Mouse (Mus musculus) heart, postnatal 0 days (tissue): ENCODE measurements around the gene Prox2. TPM values are rescaled to one million over a fixed set of nuclear protein-coding genes. Genes with fewer than 3 reads are reported as not detected.

Source experiments
- ATAC-seq: fragments of 200-750 bp; cut with Nextera tagmentation; 2 replicates; pipeline ENCODE4 v1.8.0; 2017; ENCODE audit warnings: low read depth, moderate number of reproducible peaks, moderate library complexity; ENCODE audit not compliant: insufficient read depth
- DNase-seq: peaks from one replicate; pipeline ENCODE4 v3.0.0-alpha.2; 2016; ENCODE audit warnings: low spot score
- H3K27ac ChIP-seq: fragments of 300-500 bp; sonication (generic); 2 replicates; pipeline ENCODE4 v1.5.1; 2014; ENCODE audit warnings: low read depth, mild to moderate bottlenecking
- H3K27me3 ChIP-seq: fragments of 300-500 bp; sonication (generic); 2 replicates; pipeline ENCODE4 v1.6.1; 2014; ENCODE audit warnings: low read length, mixed read lengths; ENCODE audit not compliant: control insufficient read depth, insufficient read depth
- H3K36me3 ChIP-seq: fragments of 300-500 bp; sonication (generic); replicated peaks from 2 replicates; pipeline ENCODE4 v1.6.1; 2014; ENCODE audit warnings: low read length, mixed read lengths; ENCODE audit not compliant: control insufficient read depth, insufficient read depth
- H3K4me1 ChIP-seq: fragments of 300-500 bp; sonication (generic); 2 replicates; pipeline ENCODE4 v1.6.1; 2014; ENCODE audit warnings: antibody characterized with exemption; ENCODE audit not compliant: control insufficient read depth, insufficient read depth
- H3K4me2 ChIP-seq: fragments of 300-500 bp; sonication (generic); 2 replicates; pipeline ENCODE4 v1.6.1; 2014; ENCODE audit warnings: low read depth, mild to moderate bottlenecking, low read length, moderate library complexity
- H3K4me3 ChIP-seq: fragments of 300-500 bp; sonication (generic); 2 replicates; pipeline ENCODE4 v1.5.1; 2014; ENCODE audit warnings: low read depth, low read length
- H3K9ac ChIP-seq: fragments of 300-500 bp; sonication (generic); replicated peaks from 2 replicates; pipeline ENCODE4 v1.6.1; 2014; ENCODE audit warnings: low read depth, low read length, mixed read lengths
- H3K9me3 ChIP-seq: fragments of 300-500 bp; sonication (generic); replicated peaks from 2 replicates; pipeline ENCODE4 v1.6.1; 2016; ENCODE audit warnings: low read length; ENCODE audit not compliant: control insufficient read depth
- CTCF ChIP-seq: IDR thresholded peaks from 2 replicates; pipeline ENCODE4 v1.5.1; 2016; ENCODE audit warnings: antibody characterized with exemption, control low read depth, low read depth
- EP300 ChIP-seq: IDR thresholded peaks from 2 replicates; pipeline ENCODE4 v1.6.1; 2016; ENCODE audit warnings: antibody characterized with exemption, low read depth
- WGBS: fragments of 180-500 bp; shearing (Covaris S2); extraction: QIAGEN DNeasy Blood & Tissue Kit; methylation state at CpG from one replicate; pipeline ENCODE4 v1.1.7; 2014; 5-methylcytosine and 5-hydroxymethylcytosine counted together
- polyA plus RNA-seq: library from polyadenylated mRNA; unstranded; fragments of >200 nt; fragmentation: Nextera tagmentation; extraction: Ambion mirVana; gene quantifications from 2 replicates; pipeline ENCODE4 v1.2.1, GENCODE M21; 2015
- total RNA-seq: library from RNA; depleted of rRNA; stranded (reverse); fragments of >200 nt; gene quantifications from 2 replicates; pipeline ENCODE4 v1.2.3, GENCODE M21; 2014; ENCODE audit warnings: low replicate concordance

Gene Prox2
- total and polyA plus RNA-seq, 2 experiments from 2014 or later = 0.08 to 1.8 TPM

DNA sequence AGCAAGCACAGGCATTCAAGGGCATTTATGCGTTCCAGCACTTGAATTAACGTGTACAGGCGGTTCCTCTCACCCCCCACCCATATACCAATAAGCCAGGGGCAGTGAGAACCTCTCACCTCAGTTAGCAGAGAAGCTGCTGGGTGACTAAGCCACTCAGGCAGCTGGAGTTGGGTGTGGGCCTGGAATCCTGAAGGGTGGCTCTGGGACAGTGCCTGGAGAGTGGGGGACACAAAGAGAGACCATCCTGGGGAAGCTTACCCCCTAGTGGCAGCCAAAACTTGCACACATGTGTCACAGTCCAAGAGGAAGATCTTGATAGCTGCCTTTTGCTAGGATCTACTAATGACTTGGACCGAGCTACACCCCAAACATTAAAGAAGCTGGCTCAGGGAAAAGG, 26.1 kb upstream of the Prox2 start:
- H3K27ac ChIP-seq = no peak overlapping the region
- ATAC-seq = no peak
- 65% methylated on average over 4 of the region's 4 CpGs for WGBS

DNA sequence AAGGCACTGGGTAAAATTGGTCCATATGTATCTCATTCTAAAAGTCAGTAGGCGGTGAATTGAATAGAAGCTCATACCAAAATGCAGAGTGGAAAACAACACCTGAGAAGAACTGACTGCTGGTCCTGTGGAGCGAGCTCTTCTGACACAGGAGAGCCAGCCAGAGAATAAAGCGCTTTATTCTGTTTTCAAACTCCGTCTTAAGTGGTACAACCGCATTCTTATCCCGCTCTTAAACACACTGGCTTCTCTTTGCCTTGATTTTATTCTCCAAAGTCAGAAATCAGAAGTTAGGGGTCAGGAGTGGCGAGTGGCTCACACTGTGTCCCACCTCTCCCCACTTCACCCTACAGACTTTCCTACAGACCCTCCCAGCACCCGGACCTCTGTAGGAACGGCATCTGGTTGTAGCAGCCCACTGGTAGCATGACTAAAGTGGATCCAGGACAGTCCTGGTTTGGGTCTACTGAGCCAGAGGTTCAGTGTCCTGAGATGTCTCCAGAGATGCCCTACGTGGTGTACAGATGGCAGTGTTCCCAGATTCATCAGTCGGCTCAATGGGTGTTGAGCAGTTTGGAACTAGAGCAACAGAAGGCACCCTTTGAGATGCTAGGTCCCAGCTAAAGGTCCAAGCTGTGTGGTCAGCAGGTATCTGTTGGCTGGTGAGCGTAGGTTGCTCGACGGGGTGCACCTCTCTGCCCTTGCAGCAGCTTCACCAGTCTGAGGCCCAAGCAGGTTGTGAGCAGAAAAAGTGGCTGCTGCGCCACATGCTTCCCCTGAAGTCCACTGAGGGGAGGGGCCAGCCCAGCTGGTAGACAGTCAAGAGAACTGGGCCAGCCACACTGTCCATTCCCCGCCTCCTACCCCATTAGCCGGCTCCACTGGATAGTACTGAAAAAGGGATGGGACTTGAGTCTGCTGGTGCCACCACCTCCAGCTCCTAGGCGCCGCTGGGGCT, 25.2 kb upstream of the Prox2 start:
- 63% methylated on average over 19 of the region's 19 CpGs for WGBS

More for the DNA sequence above, 26.1 kb upstream of the Prox2 start:
- Histone ChIP-seq H3K4me1 (peaks cover 5% of the 10 kb centered on the region; the same call in 1 of the 2 replicates), H3K4me3 (no peak overlapping the region), H3K27me3 (no peaks in the 10 kb centered on the region), H3K9ac (no peak overlapping the region), H3K9me3 (no peaks in the 10 kb centered on the region), H3K4me2 (no peak overlapping the region), H3K36me3 (peaks cover 38% of the 10 kb centered on the region)
- no peak for DNase-seq
- TF ChIP-seq EP300 (no peak), CTCF (no peak)

DNA sequence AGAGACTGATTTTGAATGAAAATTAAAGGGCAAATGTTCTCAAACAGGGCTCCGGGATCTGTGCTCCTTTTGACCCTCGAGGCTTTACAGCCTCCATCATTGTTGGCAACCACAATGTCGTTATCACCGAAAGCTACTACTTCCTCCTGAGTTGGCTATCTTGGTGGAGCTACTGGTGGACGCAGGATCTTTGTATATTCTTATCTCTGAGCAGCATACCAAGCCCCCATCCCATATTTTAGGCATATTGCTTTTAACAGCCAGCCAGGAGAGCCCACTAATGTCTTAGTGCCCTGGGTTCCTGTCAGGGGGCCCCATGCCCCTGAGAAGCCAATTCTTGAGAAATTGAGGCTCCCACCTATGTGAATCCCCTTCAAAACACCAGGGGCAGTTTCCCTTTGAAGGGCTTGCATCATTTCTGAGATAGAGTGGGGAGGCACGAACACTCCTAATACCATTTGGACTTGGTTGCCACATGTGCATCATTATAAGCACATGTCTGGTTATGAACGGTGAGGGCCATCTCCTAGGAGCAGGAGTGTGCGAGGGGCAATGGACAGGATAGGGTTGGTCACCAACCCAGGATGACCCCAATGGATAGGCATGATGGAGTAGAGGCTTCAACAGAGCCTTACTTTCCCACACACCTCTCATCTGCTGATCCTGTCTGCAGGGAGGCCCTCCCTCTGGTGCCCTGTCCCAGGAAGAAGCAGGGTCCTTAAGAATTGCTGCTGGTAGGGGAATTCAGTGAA, 23.7 kb upstream of the Prox2 start:
- H3K4me3 ChIP-seq = no peak overlapping the region
- no peaks in the 10 kb centered on the region for H3K27me3 ChIP-seq
- no peak overlapping the region for H3K27ac ChIP-seq
- no peak overlapping the region for H3K4me2 ChIP-seq
- DNase-seq = no peak
- TF ChIP-seq EP300 = no peak
- H3K9ac ChIP-seq = no peak overlapping the region
- no peak for ATAC-seq
- H3K36me3 ChIP-seq = peaks cover 61% of the 10 kb centered on the region
- WGBS = 73% methylated on average over 8 of the region's 8 CpGs
- no peaks in the 10 kb centered on the region for H3K9me3 ChIP-seq
- H3K4me1 ChIP-seq = peaks cover 5% of the 10 kb centered on the region; the same call in 1 of the 2 replicates

More for the DNA sequence above, 25.2 kb upstream of the Prox2 start:
- Histone ChIP-seq H3K4me3 (no peak overlapping the region), H3K4me2 (no peak overlapping the region), H3K4me1 (peaks cover 5% of the 10 kb centered on the region; the same call in 1 of the 2 replicates), H3K9me3 (no peaks in the 10 kb centered on the region), H3K27ac (no peak overlapping the region), H3K27me3 (no peaks in the 10 kb centered on the region), H3K36me3 (peaks cover 45% of the 10 kb centered on the region), H3K9ac (no peak overlapping the region)
- ATAC-seq = peak; percentile 34; the same call in 1 of the 2 replicates
- TF ChIP-seq EP300 = no peak
- TF ChIP-seq CTCF = no peak
- peak; percentile 19 for DNase-seq

- WGBS = 85% methylated on average over 6 of the region's 6 CpGs
These were observed 20.8 kb upstream of the Prox2 start for GRCm38 (mm10) chr12:85131361-85131760.

GRCm38 (mm10) chr12:85129426-85129978, 18.9 kb upstream of the Prox2 start:
- H3K4me1 ChIP-seq = no peaks in the 10 kb centered on the region
- H3K27ac ChIP-seq = no peak overlapping the region
- peaks cover 89% of the 10 kb centered on the region for H3K36me3 ChIP-seq
- no peaks in the 10 kb centered on the region for H3K27me3 ChIP-seq
- WGBS = 62% methylated on average over 9 of the region's 9 CpGs
- no peak overlapping the region for H3K4me2 ChIP-seq
- no peak overlapping the region for H3K9ac ChIP-seq
- ATAC-seq (peak; percentile 44), DNase-seq (peak; percentile 12)
- H3K4me3 ChIP-seq = no peak overlapping the region
- H3K9me3 ChIP-seq = no peaks in the 10 kb centered on the region
- no peak for TF ChIP-seq CTCF
- TF ChIP-seq EP300 = no peak

More at GRCm38 (mm10) chr12:85131361-85131760, 20.8 kb upstream of the Prox2 start:
- Histone ChIP-seq H3K27me3 (no peaks in the 10 kb centered on the region), H3K36me3 (peaks cover 86% of the 10 kb centered on the region), H3K4me1 (peaks cover 5% of the 10 kb centered on the region; the same call in 1 of the 2 replicates), H3K27ac (no peak overlapping the region), H3K4me3 (no peak overlapping the region), H3K4me2 (no peak overlapping the region), H3K9ac (no peak overlapping the region), H3K9me3 (no peaks in the 10 kb centered on the region)
- TF ChIP-seq EP300 (no peak), CTCF (no peak)
- DNase-seq = no peak
- ATAC-seq = no peak
